Comparison of ENCODE assay signal across 18 mouse cellular contexts in the genomic region with DNA sequence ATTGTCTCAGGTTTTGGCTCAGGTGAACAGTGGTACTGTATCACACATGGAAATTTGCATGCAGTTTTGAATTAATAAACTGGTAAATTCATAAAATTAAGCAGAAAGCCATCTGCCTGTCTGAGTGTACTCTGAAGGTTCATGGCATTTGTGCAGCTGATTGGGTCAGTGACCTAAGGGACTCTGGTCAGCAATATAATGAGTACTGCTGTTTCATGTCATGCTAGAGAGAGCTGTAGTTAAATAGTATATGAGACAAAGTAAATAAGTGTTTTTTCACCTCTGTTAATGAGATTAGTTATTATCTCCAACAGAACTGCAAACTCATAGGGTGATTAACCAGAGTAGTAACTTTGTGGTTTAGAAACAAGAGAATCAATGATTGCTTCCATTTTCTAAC.
DNase-seq lines count a peak whose midpoint lies in the region; ATAC-seq and TF ChIP-seq lines count a peak whose summit lies in the region.
"Had no signal": no experiment of that assay in that cellular context is flagged by ENCODE, and none has a peak within 500 bp of the region (broad histone marks: within the 10 kb centered on the region; RNA-seq: fewer than 3 reads in every experiment).

No protein-coding gene starts in this region.

- H3K4me1 ChIP-seq in liver, adult 2 months (ENCODE audit: control insufficient read depth, insufficient read depth, low read length) = no peaks in the 10 kb centered on the region
- no peaks in the 10 kb centered on the region for H3K4me1 ChIP-seq in liver, embryonic 11.5 days (replicated peaks; ENCODE audit: control insufficient read depth, insufficient read depth, low read length)
- no peaks in the 10 kb centered on the region; the same call in 1 of the 2 replicates for H3K4me1 ChIP-seq in kidney, adult 2 months (ENCODE audit: control insufficient read depth, insufficient read depth, low read length)
- H3K4me1 ChIP-seq in kidney, postnatal 0 days (replicated peaks; ENCODE audit: insufficient read depth, low read length) = no peaks in the 10 kb centered on the region
- H3K4me1 ChIP-seq in stomach, embryonic 15.5 days = no peaks in the 10 kb centered on the region
- no peaks in the 10 kb centered on the region for H3K4me1 ChIP-seq in midbrain, embryonic 14.5 days (ENCODE audit: control insufficient read depth, insufficient read depth, low read length)
- H3K4me1 ChIP-seq: heart, embryonic 10.5 days; hindbrain, embryonic 15.5 days had no signal

- H3K4me2 ChIP-seq in liver, embryonic 11.5 days = no peak overlapping the region
- no peak overlapping the region for H3K4me2 ChIP-seq in kidney, postnatal 0 days (ENCODE audit: low read length)
- H3K4me2 ChIP-seq in stomach, embryonic 15.5 days = no peak overlapping the region
- no peak overlapping the region for H3K4me2 ChIP-seq in midbrain, embryonic 14.5 days (ENCODE audit: low read length)
- H3K4me2 ChIP-seq: hindbrain, embryonic 15.5 days had no signal

- TF ChIP-seq CTCF in liver, adult 2 months (IDR thresholded peaks at IDR 0.05; ENCODE audit: low read depth, low read length) = no peak
- TF ChIP-seq CTCF in kidney, adult 2 months (conservative IDR thresholded peaks at IDR 0.05; ENCODE audit: insufficient read depth, insufficient read length, low read depth, low read length) = no peak
- TF ChIP-seq CTCF in kidney, postnatal 0 days (IDR thresholded peaks at IDR 0.05; ENCODE audit: low read depth) = no peak

- no peaks in the 10 kb centered on the region for H3K9me3 ChIP-seq in liver, embryonic 11.5 days (ENCODE audit: control insufficient read depth, low read length)
- no peaks in the 10 kb centered on the region for H3K9me3 ChIP-seq in kidney, postnatal 0 days (replicated peaks; ENCODE audit: low read length)
- H3K9me3 ChIP-seq in stomach, embryonic 15.5 days = no peaks in the 10 kb centered on the region
- H3K9me3 ChIP-seq in midbrain, embryonic 14.5 days (ENCODE audit: control insufficient read depth, low read length) = no peaks in the 10 kb centered on the region
- H3K9me3 ChIP-seq: heart, embryonic 10.5 days; hindbrain, embryonic 15.5 days had no signal

- no peak overlapping the region for H3K9ac ChIP-seq in liver, adult 2 months (ENCODE audit: low read depth, low read length)
- H3K9ac ChIP-seq in liver, embryonic 11.5 days (ENCODE audit: low read depth, low read length) = no peak overlapping the region
- H3K9ac ChIP-seq in kidney, postnatal 0 days (ENCODE audit: low read depth, low read length) = no peak overlapping the region
- H3K9ac ChIP-seq in stomach, embryonic 15.5 days = no peak overlapping the region
- H3K9ac ChIP-seq in midbrain, embryonic 14.5 days (replicated peaks; ENCODE audit: low read length) = no peak overlapping the region
- H3K9ac ChIP-seq: hindbrain, embryonic 15.5 days; liver, embryonic 14.5 days had no signal

- TF ChIP-seq POLR2A in liver, adult 2 months (IDR thresholded peaks at IDR 0.05; ENCODE audit: extremely low read depth, insufficient read depth, low read length) = no peak
- no peak for TF ChIP-seq POLR2A in kidney, adult 2 months (IDR thresholded peaks at IDR 0.05; ENCODE audit: low read depth, low read length)

- ATAC-seq in liver, embryonic 11.5 days (replicated peaks; ENCODE audit: low FRiP score) = no peak
- ATAC-seq in kidney, postnatal 0 days (replicated peaks; ENCODE audit: low FRiP score, low read depth) = peak; percentile 95
- ATAC-seq in stomach, embryonic 15.5 days (ENCODE audit: insufficient read depth, low FRiP score, low read depth) = peak; percentile 10; the same call in 1 of the 2 replicates
- no peak for ATAC-seq in midbrain, embryonic 14.5 days (ENCODE audit: low FRiP score, low TSS enrichment)
- ATAC-seq: forebrain, embryonic 14.5 days had no signal

- H3K79me2 ChIP-seq in liver, adult 2 months (ENCODE audit: control insufficient read depth, insufficient read depth, low read length) = no peaks in the 10 kb centered on the region

- no peaks in the 10 kb centered on the region for H3K36me3 ChIP-seq in liver, adult 2 months (ENCODE audit: control insufficient read depth, insufficient read depth, low read length)
- H3K36me3 ChIP-seq in liver, embryonic 11.5 days (ENCODE audit: control insufficient read depth, insufficient read depth, low read length) = no peaks in the 10 kb centered on the region
- no peaks in the 10 kb centered on the region for H3K36me3 ChIP-seq in kidney, adult 2 months (ENCODE audit: control insufficient read depth, insufficient read depth, low read length)
- no peaks in the 10 kb centered on the region for H3K36me3 ChIP-seq in kidney, postnatal 0 days (ENCODE audit: insufficient read depth, low read length)
- no peaks in the 10 kb centered on the region for H3K36me3 ChIP-seq in stomach, embryonic 15.5 days
- no peaks in the 10 kb centered on the region for H3K36me3 ChIP-seq in midbrain, embryonic 14.5 days (ENCODE audit: control insufficient read depth, insufficient read depth, low read length)
- H3K36me3 ChIP-seq: heart, embryonic 10.5 days; hindbrain, embryonic 15.5 days had no signal

- no peak overlapping the region for H3K27ac ChIP-seq in liver, adult 2 months (replicated peaks; ENCODE audit: insufficient read depth, low read depth, low read length)
- H3K27ac ChIP-seq in liver, embryonic 11.5 days (ENCODE audit: low read depth, low read length) = no peak overlapping the region
- H3K27ac ChIP-seq in kidney, adult 2 months (ENCODE audit: insufficient read depth, low read depth, low read length) = no peak overlapping the region
- no peak overlapping the region for H3K27ac ChIP-seq in kidney, postnatal 0 days
- no peak overlapping the region for H3K27ac ChIP-seq in stomach, embryonic 15.5 days
- no peak overlapping the region for H3K27ac ChIP-seq in midbrain, embryonic 14.5 days (replicated peaks; ENCODE audit: low read depth, low read length)
- H3K27ac ChIP-seq: heart, embryonic 10.5 days; hindbrain, embryonic 15.5 days; liver, embryonic 14.5 days; macrophage had no signal

- H3K27me3 ChIP-seq in liver, adult 2 months (ENCODE audit: control insufficient read depth, insufficient read depth, low read length) = no peaks in the 10 kb centered on the region
- no peaks in the 10 kb centered on the region for H3K27me3 ChIP-seq in liver, embryonic 11.5 days (replicated peaks; ENCODE audit: control insufficient read depth, insufficient read depth, low read length)
- no peaks in the 10 kb centered on the region for H3K27me3 ChIP-seq in kidney, adult 2 months (replicated peaks; ENCODE audit: control insufficient read depth, insufficient read depth, low read length)
- H3K27me3 ChIP-seq in kidney, postnatal 0 days (ENCODE audit: insufficient read depth, low read length) = no peaks in the 10 kb centered on the region
- no peaks in the 10 kb centered on the region for H3K27me3 ChIP-seq in stomach, embryonic 15.5 days (replicated peaks)
- no peaks in the 10 kb centered on the region for H3K27me3 ChIP-seq in midbrain, embryonic 14.5 days (ENCODE audit: control insufficient read depth, insufficient read depth, low read length)
- H3K27me3 ChIP-seq: hindbrain, embryonic 15.5 days had no signal

- H3K4me3 ChIP-seq in liver, adult 2 months (ENCODE audit: insufficient read depth, low read depth, low read length) = no peak overlapping the region
- no peak overlapping the region for H3K4me3 ChIP-seq in liver, embryonic 11.5 days (ENCODE audit: low read depth, low read length)
- H3K4me3 ChIP-seq in kidney, adult 2 months (ENCODE audit: insufficient read depth, low read depth, low read length) = no peak overlapping the region
- no peak overlapping the region for H3K4me3 ChIP-seq in kidney, postnatal 0 days (replicated peaks; ENCODE audit: low read depth, low read length)
- no peak overlapping the region for H3K4me3 ChIP-seq in stomach, embryonic 15.5 days (replicated peaks)
- H3K4me3 ChIP-seq in midbrain, embryonic 14.5 days (replicated peaks; ENCODE audit: low read depth, low read length) = no peak overlapping the region
- H3K4me3 ChIP-seq: heart, embryonic 10.5 days; hindbrain, embryonic 15.5 days had no signal

- peak; percentile 25 for DNase-seq in liver, adult 2 months (ENCODE audit: extremely low read depth, low read depth, low spot score)
- no peak for DNase-seq in liver, embryonic 11.5 days (ENCODE audit: low spot score)
- DNase-seq in kidney, adult 2 months = peak; percentile 87
- DNase-seq in kidney, postnatal 0 days (ENCODE audit: low spot score) = peak; percentile 40
- no peak for DNase-seq in frontal cortex, adult 2 months (ENCODE audit: extremely low spot score in 1 of 2, low spot score in 1 of 2)
- DNase-seq in midbrain, embryonic 14.5 days = no peak
- DNase-seq in cerebellum, adult 8-10 months = no peak
- DNase-seq: adrenal gland, postnatal 25 days; cerebellum, adult 9-10 months; gastrocnemius, postnatal 10 days; layer of hippocampus, adult 9-11 months; thymus, adult 2 months had no signal

Comparison
In these comparisons a context has a peak if more than half of its experiments do, and no peak if none do; other contexts are left out.
1. DNase-seq: peak in liver, adult 2 months (single experiment), kidney, adult 2 months (single experiment) and kidney, postnatal 0 days (single experiment); none in liver, embryonic 11.5 days (single experiment), frontal cortex, adult 2 months (0 of 2), midbrain, embryonic 14.5 days (single experiment) and cerebellum, adult 8-10 months (single experiment).
2. ATAC-seq: peak in kidney, postnatal 0 days (single experiment) and stomach, embryonic 15.5 days (single experiment); none in liver, embryonic 11.5 days (single experiment) and midbrain, embryonic 14.5 days (single experiment).